Mouse (Mus musculus) B cell, adult 2 months (primary cell): ENCODE measurements around the gene Fam107b.
"Not testable (repeated sequence)": the region's sequence is repeated elsewhere in the genome, so short reads cannot be mapped to it uniquely, and the experiment has no call there.

Experiments
- DNase-seq, 2 experiments: peaks; one replicate each; pipeline ENCODE4 v3.0.0; 2022

Fam107b gene

GRCm38 (mm10) chr2:3659300-3659910 lies 89.1 kb downstream of the Fam107b start:
- no peak for DNase-seq

- no peak for DNase-seq
Measured at GRCm38 (mm10) chr2:3664086-3664485, 93.8 kb downstream of the Fam107b start.

GRCm38 (mm10) chr2:3668682-3669081 lies 98.4 kb downstream of the Fam107b start:
- DNase-seq, result no peak

GRCm38 (mm10) chr2:3669646-3670045 lies 99.4 kb downstream of the Fam107b start:
- no peak for DNase-seq

- no peak for DNase-seq
Measured at GRCm38 (mm10) chr2:3672654-3673367, 102.5 kb downstream of the Fam107b start.

- no peak for DNase-seq
Measured at GRCm38 (mm10) chr2:3675481-3675880, 105.2 kb downstream of the Fam107b start.

GRCm38 (mm10) chr2:3682699-3683098 lies 112.4 kb downstream of the Fam107b start:
- DNase-seq, result no peak

- no peak for DNase-seq
Measured at GRCm38 (mm10) chr2:3683343-3683742, 113.1 kb downstream of the Fam107b start.

GRCm38 (mm10) chr2:3683751-3684229 lies 113.5 kb downstream of the Fam107b start:
- DNase-seq, result no peak

GRCm38 (mm10) chr2:3690221-3690620 lies 119.9 kb downstream of the Fam107b start:
- DNase-seq, result no peak

GRCm38 (mm10) chr2:3692833-3693232 lies 122.5 kb downstream of the Fam107b start:
- no peak for DNase-seq

GRCm38 (mm10) chr2:3695900-3696299 lies 125.6 kb downstream of the Fam107b start:
- no peak for DNase-seq

GRCm38 (mm10) chr2:3700368-3700767 lies 130.1 kb downstream of the Fam107b start:
- DNase-seq, result no peak

- DNase-seq, result no peak
Measured at GRCm38 (mm10) chr2:3702640-3703190, 132.4 kb downstream of the Fam107b start.

GRCm38 (mm10) chr2:3703806-3704205 lies 133.5 kb downstream of the Fam107b start:
- no peak for DNase-seq

- no peak for DNase-seq
Measured at GRCm38 (mm10) chr2:3704311-3705162, 134.2 kb downstream of the Fam107b start.

GRCm38 (mm10) chr2:3705283-3705682 lies 135.0 kb downstream of the Fam107b start:
- DNase-seq, result not testable (repeated sequence)

- no peak for DNase-seq
Measured at GRCm38 (mm10) chr2:3707236-3707635, 136.9 kb downstream of the Fam107b start.

- DNase-seq, result no peak
Measured at GRCm38 (mm10) chr2:3708621-3709020, 138.3 kb downstream of the Fam107b start.

GRCm38 (mm10) chr2:3709882-3710281 lies 139.6 kb downstream of the Fam107b start:
- no peak for DNase-seq

GRCm38 (mm10) chr2:3710521-3710920 lies 140.2 kb downstream of the Fam107b start:
- DNase-seq, result no peak

- no peak for DNase-seq
Measured at GRCm38 (mm10) chr2:3712369-3713042, 142.2 kb downstream of the Fam107b start.
